Mouse (Mus musculus) stomach, embryonic 15.5 days (tissue): Measurements from ENCODE around the gene Snx22. TPM values are rescaled to one million over a fixed set of nuclear protein-coding genes. Genes with fewer than 3 reads are reported as not detected.
A peak's percentile ranks its signal among the peaks of the same experiment; 100 is the strongest.

Experiments
- ATAC-seq: fragments of 200-750 bp; cut with Nextera tagmentation; 2 replicates; pipeline ENCODE4 v1.8.0; 2017; ENCODE audit warnings: low read depth, moderate number of reproducible peaks, moderate TSS enrichment; ENCODE audit not compliant: insufficient read depth, low FRiP score
- H3K27ac ChIP-seq: fragments of 300-500 bp; sonication (generic); 2 replicates; pipeline ENCODE4 v1.5.1; 2015; ENCODE audit warnings: mild to moderate bottlenecking, inconsistent platforms
- H3K27me3 ChIP-seq: fragments of 300-500 bp; sonication (generic); replicated peaks from 2 replicates; pipeline ENCODE4 v1.6.1; 2015; ENCODE audit warnings: inconsistent platforms
- H3K36me3 ChIP-seq: fragments of 300-500 bp; sonication (generic); 2 replicates; pipeline ENCODE4 v1.6.1; 2015; ENCODE audit warnings: inconsistent platforms
- H3K4me1 ChIP-seq: fragments of 300-500 bp; sonication (generic); 2 replicates; pipeline ENCODE4 v1.6.1; 2015; ENCODE audit warnings: inconsistent platforms
- H3K4me2 ChIP-seq: fragments of 300-500 bp; sonication (generic); 2 replicates; pipeline ENCODE4 v1.6.1; 2015; ENCODE audit warnings: mild to moderate bottlenecking, inconsistent platforms
- H3K4me3 ChIP-seq: fragments of 300-500 bp; sonication (generic); replicated peaks from 2 replicates; pipeline ENCODE4 v1.5.1; 2015; ENCODE audit warnings: inconsistent platforms
- H3K9ac ChIP-seq: fragments of 300-500 bp; sonication (generic); 2 replicates; pipeline ENCODE4 v1.6.1; 2015; ENCODE audit warnings: inconsistent platforms
- H3K9me3 ChIP-seq: fragments of 300-500 bp; sonication (generic); 2 replicates; pipeline ENCODE4 v1.6.1; 2016; ENCODE audit warnings: inconsistent platforms
- WGBS: fragments of 180-500 bp; shearing (Covaris S2); methylation state at CpG from one replicate; pipeline ENCODE4 v1.1.7; 2015; 5-methylcytosine and 5-hydroxymethylcytosine counted together
- polyA plus RNA-seq: library from polyadenylated mRNA; unstranded; fragments of >200 nt; fragmentation: Nextera tagmentation; extraction: Ambion mirVana; gene quantifications from 2 replicates; pipeline ENCODE4 v1.2.1, GENCODE M21; 2015

Gene Snx22
- polyA plus RNA-seq, 1 experiment from 2014 or later: 4.6 TPM

GRCm38 (mm10) chr9:66067542-66067941 lies 2.0 kb downstream of the Snx22 start:
- H3K4me1 ChIP-seq: peaks cover 6% of the 10 kb centered on the region
- H3K27me3 ChIP-seq: peaks cover 11% of the 10 kb centered on the region; the same call in 1 of the 2 replicates
- H3K4me3 ChIP-seq: no peak overlapping the region
- H3K27ac ChIP-seq: no peak overlapping the region
- peaks cover 41% of the 10 kb centered on the region for H3K36me3 ChIP-seq
- no peak for ATAC-seq
- 38% methylated on average over 5 of the region's 5 CpGs for WGBS
- no peaks in the 10 kb centered on the region for H3K9me3 ChIP-seq
- no peak overlapping the region for H3K4me2 ChIP-seq
- no peak overlapping the region for H3K9ac ChIP-seq

GRCm38 (mm10) chr9:66066791-66067190 lies 2.7 kb downstream of the Snx22 start:
- no peak overlapping the region for H3K4me2 ChIP-seq

GRCm38 (mm10) chr9:66064316-66064715 lies 5.2 kb downstream of the Snx22 start:
- Histone ChIP-seq H3K27me3 (peaks cover 7% of the 10 kb centered on the region; the same call in 1 of the 2 replicates), H3K27ac (no peak overlapping the region), H3K36me3 (peaks cover 42% of the 10 kb centered on the region), H3K9ac (no peak overlapping the region), H3K4me2 (no peak overlapping the region), H3K4me3 (no peak overlapping the region), H3K9me3 (no peaks in the 10 kb centered on the region), H3K4me1 (peaks cover 16% of the 10 kb centered on the region)
- WGBS: 95% methylated on average over 11 of the region's 11 CpGs
- ATAC-seq: no peak

More at GRCm38 (mm10) chr9:66066791-66067190, 2.7 kb downstream of the Snx22 start:
- Histone ChIP-seq H3K4me1 (peaks cover 6% of the 10 kb centered on the region), H3K9me3 (no peaks in the 10 kb centered on the region), H3K27me3 (peaks cover 11% of the 10 kb centered on the region; the same call in 1 of the 2 replicates), H3K9ac (no peak overlapping the region), H3K27ac (no peak overlapping the region), H3K4me3 (no peak overlapping the region), H3K36me3 (peaks cover 42% of the 10 kb centered on the region)
- 84% methylated on average over 3 of the region's 3 CpGs for WGBS
- no peak for ATAC-seq

DNA sequence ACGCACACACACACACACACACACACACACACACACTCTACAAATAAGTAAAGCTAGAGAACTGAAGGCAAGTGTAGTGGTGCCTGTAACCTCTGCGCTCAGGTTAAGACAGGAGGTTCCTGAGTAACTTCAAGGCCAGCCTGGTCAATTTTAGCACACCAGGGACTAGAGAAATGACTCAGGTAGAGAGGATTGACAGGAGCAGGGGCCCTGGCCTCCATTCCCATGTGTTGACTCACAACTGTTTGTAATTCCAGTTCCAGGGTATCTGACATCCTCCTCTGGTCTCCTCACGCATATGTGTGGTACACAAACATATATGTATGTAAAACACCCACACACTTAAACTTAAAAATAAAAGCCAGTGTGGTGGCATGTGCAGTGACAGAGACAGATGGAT lies 6.1 kb downstream of the Snx22 start:
- no peak overlapping the region for H3K27ac ChIP-seq
- no peaks in the 10 kb centered on the region for H3K9me3 ChIP-seq
- peaks cover 42% of the 10 kb centered on the region for H3K36me3 ChIP-seq
- H3K4me3 ChIP-seq: no peak overlapping the region
- WGBS: 94% methylated on average over 3 of the region's 3 CpGs
- ATAC-seq: no peak
- 0 out of 2 replicates have a peak, but pooled peaks cover 7% of the 10 kb centered on the region for H3K27me3 ChIP-seq
- H3K4me1 ChIP-seq: peaks cover 12% of the 10 kb centered on the region
- no peak overlapping the region for H3K9ac ChIP-seq
- no peak overlapping the region for H3K4me2 ChIP-seq

DNA sequence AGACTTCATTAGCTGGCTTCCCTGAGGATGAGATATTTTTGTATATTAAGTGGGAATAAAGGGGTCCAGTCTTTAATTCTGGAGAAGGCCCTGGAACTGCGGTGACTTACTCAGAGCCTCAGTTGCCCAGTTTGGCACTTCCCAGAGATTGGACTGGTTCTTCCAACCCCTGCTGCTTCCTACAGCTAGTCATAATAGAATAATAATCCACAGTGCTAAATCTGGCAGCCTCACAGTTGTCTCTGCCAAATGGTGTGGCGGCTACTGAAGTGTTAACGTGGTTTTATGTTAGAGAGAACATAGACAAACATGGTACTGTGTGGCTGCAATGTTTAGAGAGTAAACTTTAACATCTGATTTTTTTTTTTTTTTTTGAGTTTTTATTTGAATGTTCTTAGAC lies 7.9 kb downstream of the Snx22 start:
- peak overlapping the region; percentile 72 for H3K4me2 ChIP-seq
- peak overlapping the region; percentile 86 for H3K4me3 ChIP-seq
- peaks cover 37% of the 10 kb centered on the region for H3K36me3 ChIP-seq
- ATAC-seq: no peak
- peaks cover 12% of the 10 kb centered on the region for H3K4me1 ChIP-seq
- WGBS: 75% methylated on average over 3 of the region's 3 CpGs
- peak overlapping the region; percentile 38; the same call in 1 of the 2 replicates for H3K27ac ChIP-seq
- H3K9ac ChIP-seq: no peak overlapping the region; the same call in 1 of the 2 replicates
- H3K27me3 ChIP-seq: no peaks in the 10 kb centered on the region
- H3K9me3 ChIP-seq: no peaks in the 10 kb centered on the region

DNA sequence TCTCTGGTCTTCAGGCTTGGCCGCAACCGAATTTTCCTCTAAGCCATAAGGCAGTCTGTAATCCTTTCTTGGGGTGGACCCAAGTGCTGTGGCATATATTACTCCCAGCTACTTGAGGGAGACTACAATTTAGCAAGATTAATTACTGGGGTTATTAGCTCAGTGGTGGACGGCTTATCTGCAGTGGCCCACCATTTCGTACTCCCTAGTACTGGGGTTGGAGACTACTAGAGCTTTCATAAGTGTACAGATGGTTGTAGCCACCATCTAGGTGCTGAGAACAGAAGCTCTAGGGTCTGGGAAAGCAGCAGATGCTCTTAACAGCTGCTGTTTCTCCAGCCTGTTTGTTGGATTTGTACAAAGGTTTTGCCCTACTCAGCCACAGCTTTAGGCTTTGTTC lies 8.5 kb downstream of the Snx22 start:
- H3K9ac ChIP-seq: peak overlapping the region; percentile 53
- H3K9me3 ChIP-seq: no peaks in the 10 kb centered on the region
- H3K36me3 ChIP-seq: peaks cover 31% of the 10 kb centered on the region
- no peaks in the 10 kb centered on the region for H3K27me3 ChIP-seq
- peak overlapping the region; percentile 72 for H3K4me2 ChIP-seq
- H3K4me3 ChIP-seq: peak overlapping the region; percentile 86
- peak overlapping the region; percentile 81; the same call in 1 of the 2 replicates for H3K27ac ChIP-seq
- H3K4me1 ChIP-seq: peaks cover 12% of the 10 kb centered on the region
- 16% methylated on average over 4 of the region's 4 CpGs for WGBS
- ATAC-seq: no peak

DNA sequence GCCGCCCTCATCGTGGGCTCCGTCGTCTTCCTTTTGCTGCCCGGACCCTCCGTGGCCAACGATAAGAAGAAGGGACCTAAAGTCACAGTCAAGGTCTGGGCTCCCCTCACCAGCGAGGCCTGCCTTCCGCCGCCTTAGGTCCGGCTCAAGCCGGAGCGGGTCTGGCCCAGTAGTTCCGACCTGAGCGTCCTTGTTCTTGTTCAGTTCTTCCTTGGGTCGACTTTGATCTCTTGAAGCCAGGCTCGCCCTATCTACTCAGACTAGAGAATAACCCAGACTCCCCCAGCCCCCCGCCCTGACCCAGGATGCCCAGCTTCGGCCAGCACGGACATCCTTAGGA lies 9.2 kb downstream of the Snx22 start:
- peak overlapping the region; percentile 72 for H3K4me2 ChIP-seq
- peaks cover 12% of the 10 kb centered on the region for H3K4me1 ChIP-seq
- H3K27ac ChIP-seq: peak overlapping the region; percentile 81
- H3K9me3 ChIP-seq: no peaks in the 10 kb centered on the region
- H3K9ac ChIP-seq: peak overlapping the region; percentile 53
- H3K27me3 ChIP-seq: no peaks in the 10 kb centered on the region
- peak overlapping the region; percentile 86 for H3K4me3 ChIP-seq
- H3K36me3 ChIP-seq: peaks cover 24% of the 10 kb centered on the region
- peak; percentile 28 for ATAC-seq
- under 1% methylated on average over 20 of the region's 20 CpGs for WGBS

DNA sequence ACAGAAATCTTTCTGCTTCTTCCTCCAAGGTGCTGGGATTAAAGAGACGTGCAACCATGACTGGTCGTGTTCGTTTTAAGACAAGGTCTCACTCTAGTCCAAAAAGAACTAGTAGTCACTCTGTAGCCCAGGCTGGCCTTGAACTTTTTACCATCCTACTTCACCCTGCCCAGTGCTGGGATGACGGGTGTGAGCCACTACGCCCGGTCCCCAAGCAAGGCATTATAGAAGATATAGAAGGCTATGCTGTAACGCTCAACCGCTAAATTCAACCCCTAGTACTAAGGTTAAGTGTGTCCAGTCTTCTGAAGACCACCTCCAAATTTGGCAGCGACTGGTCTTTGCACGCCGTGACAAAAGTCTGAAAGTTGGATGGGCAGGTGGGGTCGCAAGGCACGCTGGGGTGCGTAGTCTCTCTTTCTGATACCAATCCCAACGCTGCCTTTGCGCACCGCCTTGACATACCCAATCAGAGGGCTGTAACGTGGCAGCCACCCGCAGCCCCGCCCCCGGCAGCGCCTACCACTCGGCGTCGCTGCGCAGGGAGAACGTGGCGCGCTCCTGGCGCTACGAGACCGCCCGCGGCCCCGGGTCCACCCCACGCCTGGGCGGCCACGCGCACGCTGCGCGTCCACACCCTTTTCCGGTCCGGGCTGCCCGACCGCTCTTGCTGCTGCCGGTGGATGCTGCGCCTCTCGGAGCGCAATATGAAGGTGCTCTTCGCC lies 9.8 kb downstream of the Snx22 start, which contains the start of gene Ppib:
TSS of gene Ppib (plus strand) at position 640 of the 725 bp plus-strand sequence.
- H3K4me3 ChIP-seq: peak within 1 kb of the TSS; percentile 86
- peak; percentile 98 for ATAC-seq
- peaks cover 12% of the 10 kb centered on the region for H3K4me1 ChIP-seq
- H3K27ac ChIP-seq: peak within 1 kb of the TSS; percentile 81
- H3K4me2 ChIP-seq: peak within 1 kb of the TSS; percentile 72
- 1% methylated on average over 51 of the region's 51 CpGs for WGBS
- peak within 1 kb of the TSS; percentile 53 for H3K9ac ChIP-seq
- H3K27me3 ChIP-seq: no peaks in the 10 kb centered on the region
- no peaks in the 10 kb centered on the region for H3K9me3 ChIP-seq
- peaks cover 21% of the 10 kb centered on the region for H3K36me3 ChIP-seq

- Histone ChIP-seq H3K9me3 (no peaks in the 10 kb centered on the region), H3K9ac (no peak overlapping the region), H3K4me2 (no peak overlapping the region), H3K36me3 (no peaks in the 10 kb centered on the region), H3K27ac (no peak overlapping the region), H3K27me3 (no peaks in the 10 kb centered on the region), H3K4me3 (no peak overlapping the region), H3K4me1 (no peaks in the 10 kb centered on the region)
- ATAC-seq: no peak
- 34% methylated on average over 1 of the region's 1 CpGs for WGBS
These were observed 15.9 kb downstream of the Snx22 start for GRCm38 (mm10) chr9:66053620-66054019.

DNA sequence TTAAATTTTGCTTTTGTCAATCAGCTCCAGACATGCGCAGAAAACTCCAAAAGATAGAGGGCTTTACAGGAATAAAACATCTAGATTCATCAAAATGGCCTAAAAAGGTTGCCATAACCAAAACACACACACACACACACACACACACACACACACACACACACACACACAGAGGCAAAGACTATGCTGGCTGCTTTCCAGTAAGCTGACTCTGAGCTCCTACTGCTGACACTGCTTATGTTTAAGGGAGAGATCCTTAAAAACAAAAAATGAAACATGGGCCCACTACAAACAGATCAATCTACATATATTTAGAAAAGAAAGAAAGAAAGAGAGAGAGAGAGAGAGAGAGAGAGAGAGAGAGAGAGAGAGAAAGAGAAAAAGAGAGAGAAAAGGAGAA lies 16.8 kb downstream of the Snx22 start:
- H3K36me3 ChIP-seq: no peaks in the 10 kb centered on the region
- no peak for ATAC-seq
- H3K9ac ChIP-seq: no peak overlapping the region
- 93% methylated on average over 1 of the region's 1 CpGs for WGBS
- H3K4me3 ChIP-seq: no peak overlapping the region
- H3K9me3 ChIP-seq: no peaks in the 10 kb centered on the region
- H3K4me1 ChIP-seq: no peaks in the 10 kb centered on the region
- H3K4me2 ChIP-seq: no peak overlapping the region
- H3K27ac ChIP-seq: no peak overlapping the region
- H3K27me3 ChIP-seq: no peaks in the 10 kb centered on the region

DNA sequence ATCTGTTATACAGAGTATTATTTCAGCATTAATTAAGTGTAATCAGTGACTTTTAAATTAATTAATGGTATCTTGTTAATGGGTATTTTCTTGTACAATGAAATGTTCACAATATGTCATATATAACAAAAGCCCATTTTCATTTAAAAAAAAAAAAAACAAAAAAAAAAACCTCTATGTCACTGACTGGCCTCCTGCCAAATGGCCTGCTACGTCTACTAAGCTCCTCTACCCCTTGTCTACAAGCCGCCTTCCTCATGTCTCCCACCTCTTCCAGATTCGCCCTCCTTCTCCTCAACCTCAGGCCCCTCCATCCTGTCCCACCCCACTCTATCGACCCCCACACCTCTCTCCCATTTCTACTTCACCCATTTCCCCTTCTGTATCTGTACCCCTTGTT lies 18.0 kb downstream of the Snx22 start:
- no peaks in the 10 kb centered on the region for H3K9me3 ChIP-seq
- H3K27ac ChIP-seq: no peak overlapping the region
- H3K27me3 ChIP-seq: no peaks in the 10 kb centered on the region
- no peaks in the 10 kb centered on the region for H3K36me3 ChIP-seq
- no peaks in the 10 kb centered on the region for H3K4me1 ChIP-seq
- no peak overlapping the region for H3K9ac ChIP-seq
- H3K4me2 ChIP-seq: no peak overlapping the region
- WGBS: 54% methylated on average over 4 of the region's 4 CpGs
- ATAC-seq: no peak
- no peak overlapping the region for H3K4me3 ChIP-seq

- no peak overlapping the region for H3K9ac ChIP-seq
- H3K27me3 ChIP-seq: no peaks in the 10 kb centered on the region
- H3K36me3 ChIP-seq: no peaks in the 10 kb centered on the region
- no peak for ATAC-seq
- no peak overlapping the region for H3K4me2 ChIP-seq
- H3K9me3 ChIP-seq: no peaks in the 10 kb centered on the region
- no peak overlapping the region for H3K27ac ChIP-seq
- no peak overlapping the region for H3K4me3 ChIP-seq
- H3K4me1 ChIP-seq: no peaks in the 10 kb centered on the region
- WGBS: 72% methylated on average over 6 of the region's 6 CpGs
These were observed 19.5 kb downstream of the Snx22 start for GRCm38 (mm10) chr9:66049931-66050601.
